Mouse (Mus musculus) cerebellum, adult 2 months (tissue): ENCODE measurements at regions not wholly inside any gene's neighbourhood (a gene's known extent, or its start where the extent isn't known, plus 50 kb on each side); places are given as distances from the start of the nearest gene placed in this dataset.

Source experiments
- CTCF ChIP-seq: fragments of 200-500 bp; IDR thresholded peaks from 2 replicates; pipeline ENCODE4 v1.5.1; 2011; ENCODE audit warnings: low read depth, mild to moderate bottlenecking, control low read depth, low read length, moderate library complexity, borderline replicate concordance; ENCODE audit not compliant: insufficient read depth
- POLR2A ChIP-seq: fragments of 200-500 bp; IDR thresholded peaks from 2 replicates; pipeline ENCODE4 v1.6.1; 2011; ENCODE audit warnings: low read length, control low read depth, borderline replicate concordance; ENCODE audit not compliant: insufficient read depth

DNA sequence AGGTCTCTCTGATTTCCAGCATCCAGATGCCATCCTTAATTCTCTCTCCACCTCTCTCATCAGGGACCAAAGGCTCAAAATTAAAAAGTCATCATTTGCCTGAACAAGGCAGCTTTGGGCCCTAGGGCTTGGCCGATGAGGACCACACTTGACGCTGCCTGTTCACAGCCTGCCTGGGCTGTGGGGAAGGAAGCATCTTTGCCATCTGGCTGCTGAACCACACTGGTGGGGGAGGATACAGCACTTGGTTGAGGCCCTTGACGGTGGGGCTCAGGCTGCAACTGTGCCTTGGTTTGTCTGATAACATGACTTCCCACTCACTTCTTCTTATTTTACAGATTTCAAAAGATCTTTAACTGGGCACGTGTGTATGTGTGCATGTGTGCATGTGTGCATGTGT lies 161.5 kb upstream of the N4bp1 start:
- TF ChIP-seq CTCF: no peak
- TF ChIP-seq POLR2A: no peak
